Mouse (Mus musculus) left cerebral cortex, postnatal 14 days (tissue): ENCODE data around the gene Ankrd49. TPM values are rescaled to one million over a fixed set of nuclear protein-coding genes. Genes with fewer than 3 reads are reported as not detected.

Experiments
- DNase-seq, 2 experiments: peaks; one replicate each; pipeline ENCODE4 v3.0.0; 2021 to 2022; ENCODE audit warnings: low spot score in 2 of 2, mixed read lengths in 1 of 2
- intact Hi-C: fragments of 180-260 bp; cut with DNase I; formaldehyde crosslinking; loops from one replicate; pipeline ENCODE4 v1.15.1; 2025
- total RNA-seq, 2 experiments: library from RNA; stranded (reverse); gene quantifications; 2 replicates each; pipeline ENCODE4 v1.2.3; 2021

Gene Ankrd49
- total RNA-seq, 2 experiments from 2014 or later: 15.6 to 17.8 TPM

DNA sequence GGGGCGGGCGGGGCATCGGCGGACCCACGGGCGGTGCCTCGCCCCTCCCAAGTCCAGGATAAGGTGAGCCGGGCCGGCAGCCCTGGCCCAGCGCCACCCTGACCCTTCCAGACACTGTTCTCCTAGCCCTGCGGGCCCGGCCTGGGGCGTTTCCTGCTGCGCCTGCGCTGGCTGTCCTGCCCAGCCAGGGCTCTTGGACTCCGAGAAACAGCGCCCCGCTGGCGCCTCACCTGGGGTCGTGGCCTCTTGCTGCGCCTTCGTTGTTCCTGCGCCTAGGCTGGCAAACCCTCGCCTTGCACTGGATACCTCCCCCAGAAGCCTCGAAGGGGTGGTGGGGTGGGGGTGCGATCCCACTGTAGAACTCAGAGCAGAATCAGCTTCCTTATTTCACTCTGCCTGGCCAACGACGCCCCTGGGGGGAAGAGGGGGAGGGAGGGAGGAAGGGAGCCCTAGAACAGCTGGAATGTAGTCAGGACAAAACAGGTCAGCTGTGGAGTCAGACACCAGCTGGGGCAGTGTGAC is 32.6 kb downstream of the Ankrd49 start, which contains the start of gene Fut4:
Gene Fut4, minus strand, starts transcription at position 393 of the 522 bp plus-strand sequence.
- intact Hi-C loops: no loop called here
- DNase-seq: no peak

DNA sequence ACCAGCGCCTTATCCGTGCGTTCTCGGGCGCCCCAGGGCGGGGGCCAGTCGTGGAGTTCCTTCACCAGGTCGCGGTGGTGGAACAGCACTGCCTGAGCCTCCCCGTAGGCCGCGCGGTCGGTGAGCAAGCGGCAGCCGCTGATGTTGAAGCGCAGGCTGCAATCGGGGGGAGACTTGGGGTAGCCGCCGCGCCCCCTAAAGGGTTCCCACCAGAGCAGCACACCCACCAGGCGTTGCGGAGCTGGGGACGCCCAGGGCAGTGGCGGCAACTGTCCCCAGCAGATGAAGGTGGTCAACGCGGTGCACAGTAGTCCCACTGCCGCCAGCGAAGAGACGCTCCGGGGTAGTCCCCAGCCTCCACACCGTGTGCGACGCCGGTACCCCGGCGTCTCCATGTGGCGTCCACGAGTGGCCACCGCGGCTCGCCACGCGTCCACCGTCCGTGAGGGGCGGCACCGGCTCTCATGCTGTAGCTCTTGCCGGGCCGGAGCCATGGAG is 33.1 kb downstream of the Ankrd49 start:
- intact Hi-C loops: no loop called here
- DNase-seq: no peak

DNA sequence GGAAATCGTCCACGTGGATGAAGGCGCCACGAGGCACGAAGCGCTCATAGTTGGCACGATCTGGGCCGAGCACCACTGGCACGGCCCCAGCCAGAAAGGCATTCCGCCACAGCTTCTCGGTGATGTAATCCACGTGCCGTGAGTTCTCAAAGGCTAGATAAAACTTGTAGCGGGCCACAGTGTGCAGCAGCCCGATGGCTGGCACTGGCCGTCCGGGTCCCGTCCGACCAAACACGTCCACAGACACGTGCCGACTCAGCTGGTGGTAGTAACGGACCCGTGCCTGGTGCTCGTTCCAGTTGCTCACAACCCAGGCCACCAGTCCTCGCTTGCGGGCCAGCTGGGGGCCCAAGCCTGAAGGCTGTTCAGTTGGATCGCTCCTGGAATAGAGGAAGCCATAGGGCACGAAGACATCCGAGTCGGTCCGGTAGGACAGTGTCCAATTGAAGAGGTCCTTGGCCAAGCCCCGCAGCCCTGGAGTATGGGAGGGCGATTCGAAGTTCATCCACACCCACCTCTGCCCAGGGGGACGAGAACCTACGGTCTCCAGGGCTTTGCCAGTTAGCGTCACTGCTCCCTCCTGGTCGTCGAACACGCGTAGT is 33.7 kb downstream of the Ankrd49 start:
- no peak for DNase-seq
- intact Hi-C loops: no loop called here

DNA sequence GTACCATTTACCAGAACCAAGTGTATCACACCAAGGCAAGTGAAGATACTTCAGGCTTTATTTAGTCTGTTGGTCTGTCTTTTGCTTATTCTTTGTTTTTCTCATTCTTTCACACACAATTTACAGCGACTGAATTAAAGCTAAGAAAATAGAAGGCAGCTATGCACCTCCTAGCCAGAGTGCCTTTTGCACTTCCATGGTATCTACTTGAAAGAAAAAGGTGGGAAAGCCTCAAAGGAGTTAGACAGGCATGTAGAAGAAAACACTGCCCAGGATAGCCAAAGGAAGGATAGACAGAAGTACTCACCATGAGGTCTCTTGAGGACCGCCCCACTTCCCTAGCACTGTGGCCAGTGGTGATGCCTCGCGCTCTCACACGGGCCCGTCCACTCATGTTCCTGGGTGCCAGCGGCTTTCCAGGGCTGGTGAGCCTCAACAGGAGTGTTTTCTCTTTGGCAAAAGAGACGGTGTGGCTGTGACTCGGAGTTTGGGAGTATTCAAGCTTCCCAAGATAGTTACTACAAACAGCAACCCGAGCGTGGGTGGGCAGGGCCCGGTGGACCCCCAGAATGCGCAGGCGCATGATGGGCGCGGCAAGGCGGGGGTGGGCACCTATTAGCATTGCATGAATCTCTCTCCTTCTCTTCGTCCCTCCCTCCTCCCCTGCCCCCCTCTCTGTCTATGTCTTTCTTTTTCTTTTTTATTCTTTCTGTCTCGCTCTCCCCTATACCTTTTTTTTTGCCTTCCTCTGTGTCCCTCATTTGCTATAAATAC is 44.3 kb downstream of the Ankrd49 start, which contains the start of gene Piwil4:
Gene Piwil4, minus strand, starts transcription at position 583 of the 774 bp plus-strand sequence.
- intact Hi-C loops: no loop called here
- DNase-seq: no peak

DNA sequence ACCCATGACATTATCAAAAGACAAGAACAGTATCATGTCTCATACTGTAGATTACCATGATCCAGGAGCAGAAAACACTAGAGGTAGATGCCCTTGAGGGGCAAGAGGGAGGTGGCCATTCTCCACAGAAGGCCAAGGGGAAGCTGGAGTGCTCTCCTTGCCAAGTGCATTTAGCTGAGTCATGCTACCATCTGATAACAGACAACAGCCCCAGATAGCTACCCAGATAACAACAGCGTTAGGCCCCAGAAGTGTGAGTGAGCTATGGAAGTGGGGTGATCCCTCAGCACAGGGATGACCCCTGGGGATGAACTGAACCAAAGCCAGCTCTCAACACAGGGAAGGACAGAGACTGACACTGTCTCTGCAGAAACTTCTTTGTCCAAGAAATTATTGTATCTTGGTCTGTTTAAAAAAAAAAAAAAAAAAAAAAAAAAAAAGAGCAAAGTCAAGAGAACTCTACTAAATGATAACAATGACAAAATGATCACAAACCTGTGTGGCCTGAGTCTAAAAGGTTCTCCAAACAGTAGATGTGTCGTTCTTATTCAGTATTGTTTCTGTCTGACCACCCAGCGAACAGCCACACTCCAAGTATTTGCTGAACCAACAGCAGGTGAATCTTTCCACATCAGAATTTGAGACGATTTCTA is 45.0 kb downstream of the Ankrd49 start:
- intact Hi-C loops: no loop called here
- no peak for DNase-seq

DNA sequence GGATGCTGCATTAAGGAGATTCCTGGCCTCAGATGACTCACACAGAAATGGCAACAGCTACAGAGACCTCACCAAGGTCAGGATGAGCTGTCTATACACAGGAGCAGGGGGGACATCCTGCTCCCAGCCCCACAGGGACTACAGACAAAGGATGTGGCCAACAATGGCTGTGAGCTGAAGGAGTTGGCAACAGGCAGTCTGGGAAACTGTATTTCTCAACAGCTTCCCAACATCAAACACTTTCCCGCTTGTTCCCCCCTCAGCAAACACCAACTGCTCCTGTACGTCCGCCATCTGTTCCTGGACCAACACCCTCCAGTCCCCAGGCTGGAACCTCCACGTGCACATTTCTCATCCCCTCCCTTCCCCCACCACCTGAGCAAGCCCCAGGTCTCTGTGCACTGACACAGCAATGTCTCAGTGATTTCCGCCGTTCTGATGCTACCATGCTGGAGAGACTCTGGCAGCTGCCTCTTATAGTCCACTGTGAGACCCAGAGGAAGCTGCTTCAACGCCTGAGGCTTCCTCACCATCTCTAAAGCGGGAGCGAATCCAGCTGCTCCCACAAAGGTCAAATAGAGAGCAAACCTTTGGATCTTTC is 53.6 kb downstream of the Ankrd49 start:
- no peak for DNase-seq
- intact Hi-C loops: no loop called here

Other genes starting within 250 kb of the Ankrd49 start
- gene Amotl1, start 139.8 kb downstream of the Ankrd49 start, total RNA-seq: 10 to 100 TPM; 12.9 to 15.8 TPM
- not detected for gene Piwil4, start 44.1 kb downstream of the Ankrd49 start, total RNA-seq
- under 1 TPM; 0.36 to 0.55 TPM for gene Fut4, start 32.5 kb downstream of the Ankrd49 start, total RNA-seq
- gene 1700012B09Rik, start 13.8 kb downstream of the Ankrd49 start, total RNA-seq: under 1 TPM in 1 of 2 experiments, not detected in 1; 0.93 TPM
- gene Mre11a, start 202 bp downstream of the Ankrd49 start, total RNA-seq: 10 to 100 TPM; 10.9 to 11.7 TPM
- 10 to 100 TPM; 11.7 to 14.0 TPM for gene Gpr83, start 75.4 kb upstream of the Ankrd49 start, total RNA-seq
- gene Izumo1r, start 119.1 kb upstream of the Ankrd49 start, total RNA-seq: not detected